Mouse (Mus musculus) ES-Bruce4 (cell line): ENCODE results near the gene Osmr.

Experiments
- CTCF ChIP-seq: IDR thresholded peaks from one replicate; pipeline ENCODE4 v1.8.1; 2011; ENCODE audit warnings: low read depth, low read length
- EP300 ChIP-seq: IDR thresholded peaks from 2 replicates; pipeline ENCODE4 v1.6.1; 2011; ENCODE audit warnings: low read depth, low read length; ENCODE audit not compliant: insufficient read depth
- POLR2A ChIP-seq: IDR thresholded peaks from one replicate; pipeline ENCODE4 v1.8.1; 2011; ENCODE audit warnings: low read length; ENCODE audit not compliant: insufficient read depth

DNA sequence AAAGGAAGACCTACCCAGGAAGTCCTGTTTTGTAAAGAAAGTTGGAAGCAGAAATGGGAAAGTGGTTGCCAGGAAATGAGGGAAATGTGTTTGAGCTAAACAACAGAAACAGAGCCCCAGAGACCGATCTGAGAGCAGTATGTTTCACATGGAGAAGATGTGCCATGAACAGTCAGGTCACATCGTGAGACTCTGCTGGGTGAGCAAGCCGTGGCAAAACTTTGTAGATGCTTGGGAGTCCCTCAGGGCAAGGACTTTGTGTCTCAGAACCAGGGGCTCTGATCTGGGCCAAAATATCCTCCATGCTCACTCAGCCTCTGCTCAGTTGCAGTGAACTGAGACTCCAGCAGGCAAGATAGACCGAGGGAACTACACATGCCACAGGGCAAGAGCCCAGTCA, 15.9 kb downstream of the Osmr start:
- TF ChIP-seq CTCF (no peak), POLR2A (no peak), EP300 (no peak)
